Mouse (Mus musculus): ENCODE results near the gene Pias1. TPM values are rescaled to one million over a fixed set of nuclear protein-coding genes. Genes with fewer than 3 reads are reported as not detected.

The Pias1 gene
- polyA plus RNA-seq, 1 experiment from 2014 or later: 65.4 TPM

GRCm38 (mm10) chr9:62970345-62970744 is 17.4 kb downstream of the Pias1 start:
- H3K27ac ChIP-seq (replicated peaks; ENCODE audit: low read depth, low read length): no peak overlapping the region
- no peak overlapping the region for H3K9ac ChIP-seq (replicated peaks; ENCODE audit: low read length)
- no peaks in the 10 kb centered on the region for H3K27me3 ChIP-seq (ENCODE audit: control insufficient read depth, insufficient read depth, low read length)
- DNase-seq (no peak), ATAC-seq (ENCODE audit: low FRiP score, low TSS enrichment) (no peak)
- H3K9me3 ChIP-seq (ENCODE audit: control insufficient read depth, low read length): no peaks in the 10 kb centered on the region
- H3K36me3 ChIP-seq (ENCODE audit: control insufficient read depth, insufficient read depth, low read length): no peaks in the 10 kb centered on the region
- no peak overlapping the region for H3K4me2 ChIP-seq (ENCODE audit: low read length)
- H3K4me3 ChIP-seq (replicated peaks; ENCODE audit: low read depth, low read length): no peak overlapping the region
- H3K4me1 ChIP-seq (ENCODE audit: control insufficient read depth, insufficient read depth, low read length): no peaks in the 10 kb centered on the region

GRCm38 (mm10) chr9:62966018-62966417 is 21.7 kb downstream of the Pias1 start:
- Histone ChIP-seq H3K36me3 (ENCODE audit: control insufficient read depth, insufficient read depth, low read length) (no peaks in the 10 kb centered on the region), H3K9me3 (ENCODE audit: control insufficient read depth, low read length) (no peaks in the 10 kb centered on the region), H3K4me1 (ENCODE audit: control insufficient read depth, insufficient read depth, low read length) (no peaks in the 10 kb centered on the region), H3K4me3 (replicated peaks; ENCODE audit: low read depth, low read length) (no peak overlapping the region), H3K27me3 (ENCODE audit: control insufficient read depth, insufficient read depth, low read length) (no peaks in the 10 kb centered on the region), H3K4me2 (ENCODE audit: low read length) (no peak overlapping the region), H3K9ac (replicated peaks; ENCODE audit: low read length) (no peak overlapping the region), H3K27ac (replicated peaks; ENCODE audit: low read depth, low read length) (no peak overlapping the region)
- ATAC-seq (ENCODE audit: low FRiP score, low TSS enrichment): no peak
- 96% methylated on average over 3 of the region's 3 CpGs for WGBS
- DNase-seq: no peak

- no peaks in the 10 kb centered on the region for H3K4me1 ChIP-seq (ENCODE audit: control insufficient read depth, insufficient read depth, low read length)
- H3K36me3 ChIP-seq (ENCODE audit: control insufficient read depth, insufficient read depth, low read length): peaks cover 9% of the 10 kb centered on the region
- ATAC-seq (ENCODE audit: low FRiP score, low TSS enrichment) (no peak), DNase-seq (no peak)
- no peaks in the 10 kb centered on the region for H3K27me3 ChIP-seq (ENCODE audit: control insufficient read depth, insufficient read depth, low read length)
- no peak overlapping the region for H3K9ac ChIP-seq (replicated peaks; ENCODE audit: low read length)
- no peak overlapping the region for H3K4me3 ChIP-seq (replicated peaks; ENCODE audit: low read depth, low read length)
- no peak overlapping the region for H3K4me2 ChIP-seq (ENCODE audit: low read length)
- no peaks in the 10 kb centered on the region for H3K9me3 ChIP-seq (ENCODE audit: control insufficient read depth, low read length)
- no peak overlapping the region for H3K27ac ChIP-seq (replicated peaks; ENCODE audit: low read depth, low read length)
Observed at GRCm38 (mm10) chr9:62952713-62953112, 35.0 kb downstream of the Pias1 start.

GRCm38 (mm10) chr9:62945346-62945745 is 42.4 kb downstream of the Pias1 start:
- Histone ChIP-seq H3K4me3 (replicated peaks; ENCODE audit: low read depth, low read length) (no peak overlapping the region), H3K27ac (replicated peaks; ENCODE audit: low read depth, low read length) (no peak overlapping the region), H3K4me2 (ENCODE audit: low read length) (no peak overlapping the region), H3K36me3 (ENCODE audit: control insufficient read depth, insufficient read depth, low read length) (no peaks in the 10 kb centered on the region), H3K27me3 (ENCODE audit: control insufficient read depth, insufficient read depth, low read length) (no peaks in the 10 kb centered on the region), H3K9me3 (ENCODE audit: control insufficient read depth, low read length) (no peaks in the 10 kb centered on the region), H3K4me1 (ENCODE audit: control insufficient read depth, insufficient read depth, low read length) (no peaks in the 10 kb centered on the region), H3K9ac (replicated peaks; ENCODE audit: low read length) (no peak overlapping the region)
- no peak for ATAC-seq (ENCODE audit: low FRiP score, low TSS enrichment)
- WGBS: 96% methylated on average over 6 of the region's 6 CpGs
- DNase-seq: no peak

GRCm38 (mm10) chr9:62944063-62944462 is 43.7 kb downstream of the Pias1 start:
- 100% methylated on average over 1 of the region's 1 CpGs for WGBS
- no peaks in the 10 kb centered on the region for H3K9me3 ChIP-seq (ENCODE audit: control insufficient read depth, low read length)
- H3K4me1 ChIP-seq (ENCODE audit: control insufficient read depth, insufficient read depth, low read length): no peaks in the 10 kb centered on the region
- ATAC-seq (ENCODE audit: low FRiP score, low TSS enrichment) (no peak), DNase-seq (no peak)
- H3K27me3 ChIP-seq (ENCODE audit: control insufficient read depth, insufficient read depth, low read length): no peaks in the 10 kb centered on the region
- H3K36me3 ChIP-seq (ENCODE audit: control insufficient read depth, insufficient read depth, low read length): no peaks in the 10 kb centered on the region
- no peak overlapping the region for H3K9ac ChIP-seq (replicated peaks; ENCODE audit: low read length)
- no peak overlapping the region for H3K27ac ChIP-seq (replicated peaks; ENCODE audit: low read depth, low read length)
- no peak overlapping the region for H3K4me3 ChIP-seq (replicated peaks; ENCODE audit: low read depth, low read length)
- H3K4me2 ChIP-seq (ENCODE audit: low read length): no peak overlapping the region

- no peak overlapping the region for H3K27ac ChIP-seq (replicated peaks; ENCODE audit: low read depth, low read length)
- H3K4me2 ChIP-seq (ENCODE audit: low read length): no peak overlapping the region
- 87% methylated on average over 3 of the region's 3 CpGs for WGBS
Observed at GRCm38 (mm10) chr9:62940966-62941365, 46.8 kb downstream of the Pias1 start.

GRCm38 (mm10) chr9:62935854-62936253 is 51.9 kb downstream of the Pias1 start:
- Histone ChIP-seq H3K27me3 (ENCODE audit: control insufficient read depth, insufficient read depth, low read length) (no peaks in the 10 kb centered on the region), H3K4me1 (ENCODE audit: control insufficient read depth, insufficient read depth, low read length) (no peaks in the 10 kb centered on the region), H3K27ac (replicated peaks; ENCODE audit: low read depth, low read length) (no peak overlapping the region), H3K36me3 (ENCODE audit: control insufficient read depth, insufficient read depth, low read length) (no peaks in the 10 kb centered on the region), H3K9ac (replicated peaks; ENCODE audit: low read length) (no peak overlapping the region), H3K9me3 (ENCODE audit: control insufficient read depth, low read length) (no peaks in the 10 kb centered on the region), H3K4me2 (ENCODE audit: low read length) (no peak overlapping the region), H3K4me3 (replicated peaks; ENCODE audit: low read depth, low read length) (no peak overlapping the region)
- no peak for ATAC-seq (ENCODE audit: low FRiP score, low TSS enrichment)
- 82% methylated on average over 5 of the region's 5 CpGs for WGBS
- DNase-seq: peak; percentile 7

More at GRCm38 (mm10) chr9:62940966-62941365, 46.8 kb downstream of the Pias1 start:
- Histone ChIP-seq H3K9ac (replicated peaks; ENCODE audit: low read length) (no peak overlapping the region), H3K27me3 (ENCODE audit: control insufficient read depth, insufficient read depth, low read length) (no peaks in the 10 kb centered on the region), H3K4me1 (ENCODE audit: control insufficient read depth, insufficient read depth, low read length) (no peaks in the 10 kb centered on the region), H3K4me3 (replicated peaks; ENCODE audit: low read depth, low read length) (no peak overlapping the region), H3K9me3 (ENCODE audit: control insufficient read depth, low read length) (no peaks in the 10 kb centered on the region), H3K36me3 (ENCODE audit: control insufficient read depth, insufficient read depth, low read length) (no peaks in the 10 kb centered on the region)
- no peak for ATAC-seq (ENCODE audit: low FRiP score, low TSS enrichment)
- DNase-seq: no peak

GRCm38 (mm10) chr9:62934700-62935400 is 52.9 kb downstream of the Pias1 start:
- no peaks in the 10 kb centered on the region for H3K9me3 ChIP-seq (ENCODE audit: control insufficient read depth, low read length)
- no peak for DNase-seq

GRCm38 (mm10) chr9:62932575-62933339 is 55.0 kb downstream of the Pias1 start:
- H3K27me3 ChIP-seq (ENCODE audit: control insufficient read depth, insufficient read depth, low read length): no peaks in the 10 kb centered on the region
- H3K4me3 ChIP-seq (replicated peaks; ENCODE audit: low read depth, low read length): no peak overlapping the region
- WGBS: 89% methylated on average over 4 of the region's 4 CpGs
- no peaks in the 10 kb centered on the region for H3K36me3 ChIP-seq (ENCODE audit: control insufficient read depth, insufficient read depth, low read length)
- no peaks in the 10 kb centered on the region for H3K9me3 ChIP-seq (ENCODE audit: control insufficient read depth, low read length)
- ATAC-seq (ENCODE audit: low FRiP score, low TSS enrichment) (no peak), DNase-seq (no peak)
- no peak overlapping the region for H3K4me2 ChIP-seq (ENCODE audit: low read length)
- H3K9ac ChIP-seq (replicated peaks; ENCODE audit: low read length): no peak overlapping the region
- no peaks in the 10 kb centered on the region for H3K4me1 ChIP-seq (ENCODE audit: control insufficient read depth, insufficient read depth, low read length)
- H3K27ac ChIP-seq (replicated peaks; ENCODE audit: low read depth, low read length): no peak overlapping the region

More at GRCm38 (mm10) chr9:62934700-62935400, 52.9 kb downstream of the Pias1 start:
- no peaks in the 10 kb centered on the region for H3K27me3 ChIP-seq (ENCODE audit: control insufficient read depth, insufficient read depth, low read length)
- no peak overlapping the region for H3K9ac ChIP-seq (replicated peaks; ENCODE audit: low read length)
- no peak overlapping the region for H3K4me3 ChIP-seq (replicated peaks; ENCODE audit: low read depth, low read length)
- H3K36me3 ChIP-seq (ENCODE audit: control insufficient read depth, insufficient read depth, low read length): no peaks in the 10 kb centered on the region
- no peak for ATAC-seq (ENCODE audit: low FRiP score, low TSS enrichment)
- H3K27ac ChIP-seq (replicated peaks; ENCODE audit: low read depth, low read length): no peak overlapping the region
- no peaks in the 10 kb centered on the region for H3K4me1 ChIP-seq (ENCODE audit: control insufficient read depth, insufficient read depth, low read length)
- H3K4me2 ChIP-seq (ENCODE audit: low read length): no peak overlapping the region
- WGBS: 64% methylated on average over 2 of the region's 2 CpGs

Data from midbrain, embryonic 14.5 days (tissue).